Mouse (Mus musculus): ENCODE measurements at regions not wholly inside any gene's neighbourhood (a gene's known extent, or its start where the extent isn't known, plus 50 kb on each side); places are given as distances from the start of the nearest gene placed in this dataset.

DNA sequence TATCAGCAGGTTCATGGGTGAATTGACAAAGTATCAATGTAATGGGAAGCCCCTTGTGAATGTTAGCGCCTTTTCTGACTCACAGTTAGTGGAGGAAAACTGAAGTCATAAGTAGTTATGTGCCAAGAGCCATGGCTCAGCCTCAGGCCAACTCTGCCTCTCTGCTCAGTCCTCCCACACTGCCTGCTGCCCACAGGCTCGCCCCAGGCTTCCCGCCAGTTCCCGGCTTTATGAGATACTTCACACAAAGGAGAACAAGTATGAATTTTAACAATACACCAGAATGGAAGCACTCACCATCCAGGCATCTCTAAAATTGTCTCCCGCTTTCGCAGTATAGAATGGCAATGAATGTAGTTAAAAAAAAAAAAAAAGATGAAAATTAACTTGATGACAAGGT, 176.1 kb upstream of the Nsun2 start:
- Histone ChIP-seq H3K4me2 (ENCODE audit: low read depth, low read length) (no peak overlapping the region), H3K9me3 (ENCODE audit: low read length) (no peaks in the 10 kb centered on the region), H3K4me1 (ENCODE audit: insufficient read depth, low read length) (no peaks in the 10 kb centered on the region), H3K4me3 (ENCODE audit: low read length) (no peak overlapping the region), H3K27me3 (ENCODE audit: insufficient read depth, low read length) (no peaks in the 10 kb centered on the region), H3K27ac (no peak overlapping the region), H3K9ac (replicated peaks; ENCODE audit: low read length) (no peak overlapping the region), H3K36me3 (ENCODE audit: insufficient read depth, low read length) (no peaks in the 10 kb centered on the region)
- 84% methylated on average over 6 of the region's 6 CpGs for WGBS
- DNase-seq (ENCODE audit: low spot score) (no peak), ATAC-seq (no peak)
- no peak for TF ChIP-seq CTCF (IDR thresholded peaks at IDR 0.05; ENCODE audit: low read depth)

DNA sequence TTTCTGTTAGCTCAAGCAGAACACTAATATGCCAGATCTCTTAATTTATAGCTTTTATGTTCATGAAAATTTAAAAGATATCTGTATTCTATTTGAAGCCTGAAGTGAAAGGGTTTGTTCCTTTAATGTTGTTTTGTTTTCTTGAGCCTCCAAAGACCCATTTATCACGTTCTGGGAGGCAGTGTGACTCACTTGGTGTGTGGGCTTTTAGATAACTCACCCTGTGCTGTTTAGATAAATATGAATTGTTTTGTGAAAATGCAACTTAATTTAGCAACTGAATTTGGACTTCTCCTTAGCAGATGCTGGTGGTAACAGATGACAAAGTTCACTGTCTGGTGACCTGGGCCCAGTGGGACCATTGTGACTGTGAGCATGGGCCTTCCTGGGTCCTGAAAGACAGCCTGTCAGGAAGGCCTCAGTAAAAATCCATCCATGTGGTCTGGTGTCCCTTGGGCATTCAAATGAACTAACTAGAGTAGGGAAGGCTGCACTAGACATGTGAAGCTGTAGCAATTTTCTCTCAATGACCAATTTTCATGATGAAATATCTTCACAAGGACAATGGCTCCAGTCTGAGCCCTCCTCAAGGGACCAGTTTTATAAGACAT, 167.6 kb upstream of the Nsun2 start:
- TF ChIP-seq CTCF (IDR thresholded peaks at IDR 0.05; ENCODE audit: low read depth), result no peak
- H3K27me3 ChIP-seq (ENCODE audit: insufficient read depth, low read length), result no peaks in the 10 kb centered on the region
- no peak overlapping the region for H3K4me3 ChIP-seq (ENCODE audit: low read length)
- no peaks in the 10 kb centered on the region for H3K36me3 ChIP-seq (ENCODE audit: insufficient read depth, low read length)
- WGBS, result 48% methylated on average over 1 of the region's 1 CpGs
- ATAC-seq (no peak), DNase-seq (ENCODE audit: low spot score) (no peak)
- no peak overlapping the region for H3K9ac ChIP-seq (replicated peaks; ENCODE audit: low read length)
- H3K4me1 ChIP-seq (ENCODE audit: insufficient read depth, low read length), result no peaks in the 10 kb centered on the region
- H3K4me2 ChIP-seq (ENCODE audit: low read depth, low read length), result no peak overlapping the region
- no peak overlapping the region for H3K27ac ChIP-seq
- H3K9me3 ChIP-seq (ENCODE audit: low read length), result peaks cover 4% of the 10 kb centered on the region; the same call in 1 of the 2 replicates

DNA sequence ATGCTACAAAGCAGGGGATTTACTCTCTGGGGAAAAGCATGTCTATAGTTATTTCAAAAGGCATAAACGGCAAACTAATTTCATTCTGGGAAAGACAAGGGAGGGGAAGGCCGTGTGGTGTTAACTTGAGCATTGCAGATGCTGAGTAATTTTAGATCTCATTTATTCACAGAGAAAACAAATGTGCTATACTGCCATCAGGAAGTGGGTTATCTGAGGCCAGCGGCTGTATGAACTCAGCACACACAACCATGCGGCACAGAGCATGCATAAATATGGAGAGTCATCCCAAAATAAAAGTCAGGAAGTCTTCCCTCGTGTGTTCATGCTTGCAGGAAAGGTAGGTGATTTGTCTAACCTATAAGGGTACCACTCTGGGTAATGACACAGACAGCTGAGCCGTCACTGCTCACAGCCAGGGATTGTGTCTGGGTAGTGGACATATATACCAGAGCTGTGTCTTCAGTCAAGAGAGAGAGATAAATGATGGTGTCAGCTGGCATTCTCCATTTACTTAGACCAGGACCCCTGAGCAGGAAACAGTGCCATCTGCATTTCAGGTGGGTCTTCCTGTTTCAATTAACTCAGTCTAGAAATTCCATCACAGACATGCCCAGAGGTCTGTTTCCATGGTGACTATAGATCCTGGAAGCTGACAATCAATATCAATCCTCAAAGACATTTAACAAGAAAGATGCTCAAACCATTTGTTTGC, 160.3 kb upstream of the Nsun2 start:
- no peak overlapping the region for H3K9ac ChIP-seq (replicated peaks; ENCODE audit: low read length)
- no peaks in the 10 kb centered on the region for H3K4me1 ChIP-seq (ENCODE audit: insufficient read depth, low read length)
- 75% methylated on average over 6 of the region's 6 CpGs for WGBS
- H3K4me2 ChIP-seq (ENCODE audit: low read depth, low read length), result no peak overlapping the region
- H3K36me3 ChIP-seq (ENCODE audit: insufficient read depth, low read length), result no peaks in the 10 kb centered on the region
- no peak overlapping the region for H3K4me3 ChIP-seq (ENCODE audit: low read length)
- DNase-seq (ENCODE audit: low spot score), result peak; percentile 10
- H3K27me3 ChIP-seq (ENCODE audit: insufficient read depth, low read length), result no peaks in the 10 kb centered on the region
- ATAC-seq, result peak; percentile 35; the same call in 1 of the 2 replicates
- no peak for TF ChIP-seq CTCF (IDR thresholded peaks at IDR 0.05; ENCODE audit: low read depth)
- H3K27ac ChIP-seq, result no peak overlapping the region
- H3K9me3 ChIP-seq (ENCODE audit: low read length), result peaks cover 2% of the 10 kb centered on the region; the same call in 1 of the 2 replicates

GRCm38 (mm10) chr13:69373816-69374142, 159.8 kb upstream of the Nsun2 start:
- Histone ChIP-seq H3K27me3 (ENCODE audit: insufficient read depth, low read length) (no peaks in the 10 kb centered on the region), H3K27ac (no peak overlapping the region), H3K4me3 (ENCODE audit: low read length) (no peak overlapping the region), H3K9ac (replicated peaks; ENCODE audit: low read length) (no peak overlapping the region), H3K4me1 (ENCODE audit: insufficient read depth, low read length) (no peaks in the 10 kb centered on the region), H3K9me3 (ENCODE audit: low read length) (no peaks in the 10 kb centered on the region), H3K4me2 (ENCODE audit: low read depth, low read length) (no peak overlapping the region), H3K36me3 (ENCODE audit: insufficient read depth, low read length) (no peaks in the 10 kb centered on the region)
- 55% methylated on average over 1 of the region's 1 CpGs for WGBS
- DNase-seq (ENCODE audit: low spot score) (no peak), ATAC-seq (0 out of 2 replicates have a peak, but pooled peaks have one; percentile 18)
- no peak for TF ChIP-seq CTCF (IDR thresholded peaks at IDR 0.05; ENCODE audit: low read depth)

DNA sequence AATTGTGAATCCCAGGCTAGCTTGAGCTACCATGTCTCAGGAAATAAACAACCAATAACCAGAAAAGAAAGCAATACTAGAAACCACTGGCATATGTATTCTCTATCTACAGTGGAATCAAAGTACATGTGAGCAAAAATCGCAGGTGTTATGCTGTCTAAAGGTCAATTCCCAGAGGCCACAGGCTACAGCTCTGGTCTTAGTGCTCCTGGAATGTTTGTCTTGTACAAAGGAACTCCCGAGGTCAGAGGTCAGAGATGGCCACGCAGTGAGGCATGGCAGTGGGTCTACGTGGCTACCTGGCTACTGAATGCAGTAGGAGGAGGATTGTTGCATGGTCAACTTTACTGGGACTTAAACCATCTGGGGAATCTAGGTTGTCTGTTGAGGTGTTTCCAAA, 153.1 kb upstream of the Nsun2 start:
- DNase-seq (ENCODE audit: low spot score) (no peak), ATAC-seq (no peak)
- no peaks in the 10 kb centered on the region for H3K4me1 ChIP-seq (ENCODE audit: insufficient read depth, low read length)
- no peak overlapping the region for H3K27ac ChIP-seq
- H3K4me3 ChIP-seq (ENCODE audit: low read length), result no peak overlapping the region
- no peak overlapping the region for H3K9ac ChIP-seq (replicated peaks; ENCODE audit: low read length)
- no peaks in the 10 kb centered on the region for H3K27me3 ChIP-seq (ENCODE audit: insufficient read depth, low read length)
- no peak overlapping the region for H3K4me2 ChIP-seq (ENCODE audit: low read depth, low read length)
- H3K36me3 ChIP-seq (ENCODE audit: insufficient read depth, low read length), result no peaks in the 10 kb centered on the region
- WGBS, result 81% methylated on average over 4 of the region's 4 CpGs
- H3K9me3 ChIP-seq (ENCODE audit: low read length), result no peaks in the 10 kb centered on the region
- TF ChIP-seq CTCF (IDR thresholded peaks at IDR 0.05; ENCODE audit: low read depth), result no peak

DNA sequence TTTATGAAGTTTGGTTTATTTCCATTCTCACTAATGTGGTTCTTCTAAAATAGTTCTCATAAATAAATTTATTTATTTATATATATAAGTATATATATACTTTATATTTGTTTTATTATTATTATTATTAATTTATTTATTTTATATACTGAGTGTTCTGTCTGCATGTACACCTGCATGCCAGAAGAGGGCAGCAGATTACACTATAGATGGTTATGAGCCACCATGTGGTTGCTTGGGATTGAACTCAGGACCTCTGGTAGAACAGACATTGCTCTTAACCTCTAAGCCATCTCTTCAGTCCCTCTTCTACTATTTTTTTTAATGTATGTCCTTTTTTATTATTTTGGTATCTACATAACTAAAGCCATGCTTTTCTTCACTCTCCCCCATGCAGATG, 148.8 kb upstream of the Nsun2 start:
- no peak for ATAC-seq
- Histone ChIP-seq H3K9me3 (ENCODE audit: low read length) (no peaks in the 10 kb centered on the region), H3K4me1 (ENCODE audit: insufficient read depth, low read length) (no peaks in the 10 kb centered on the region), H3K9ac (replicated peaks; ENCODE audit: low read length) (no peak overlapping the region), H3K27me3 (ENCODE audit: insufficient read depth, low read length) (no peaks in the 10 kb centered on the region), H3K36me3 (ENCODE audit: insufficient read depth, low read length) (no peaks in the 10 kb centered on the region), H3K4me2 (ENCODE audit: low read depth, low read length) (no peak overlapping the region), H3K4me3 (ENCODE audit: low read length) (no peak overlapping the region), H3K27ac (no peak overlapping the region)
- DNase-seq (ENCODE audit: low spot score), result no peak
- peak; percentile 38 for TF ChIP-seq CTCF (IDR thresholded peaks at IDR 0.05; ENCODE audit: low read depth)
